Mouse (Mus musculus) heart, adult 2 months (tissue): ENCODE measurements at regions not wholly inside any gene's neighbourhood (a gene's known extent, or its start where the extent isn't known, plus 50 kb on each side); places are given as distances from the start of the nearest gene placed in this dataset.
"Not testable (repeated sequence)": the region's sequence is repeated elsewhere in the genome, so short reads cannot be mapped to it uniquely, and the experiment has no call there.

Experiments used
- CTCF ChIP-seq: fragments of 200-600 bp; IDR thresholded peaks from 2 replicates; pipeline ENCODE4 v1.8.1; 2022; ENCODE audit warnings: antibody characterized with exemption, mild to moderate bottlenecking, moderate library complexity
- POLR2A ChIP-seq: fragments of 200-500 bp; IDR thresholded peaks from 2 replicates; pipeline ENCODE4 v1.6.1; 2011; ENCODE audit warnings: mild to moderate bottlenecking, low read depth, low read length, control low read depth; ENCODE audit not compliant: insufficient read depth

GRCm38 (mm10) chr8:71137131-71137530 is 135.4 kb upstream of the Myo9b start:
- TF ChIP-seq CTCF, POLR2A: not testable (repeated sequence)
